Mouse (Mus musculus) thymus, postnatal 36 days (tissue): ENCODE measurements around the gene Tbrg4.

ENCODE experiments used
- DNase-seq, 2 experiments: peaks; one replicate each; pipeline ENCODE4 v3.0.0; 2022; ENCODE audit warnings: mixed read lengths in 2 of 2

Gene Tbrg4

GRCm38 (mm10) chr11:6625478-6626387 is at the start of gene Tbrg4:
TSS of gene Tbrg4 (minus strand) at chr11:6626067.
- DNase-seq, result peak; percentile 90 to 91

- DNase-seq, result no peak
Observed at GRCm38 (mm10) chr11:6675402-6675801, 49.5 kb upstream of the Tbrg4 start.

GRCm38 (mm10) chr11:6674701-6675100 is 48.8 kb upstream of the Tbrg4 start:
- no peak for DNase-seq

GRCm38 (mm10) chr11:6670826-6671225 is 45.0 kb upstream of the Tbrg4 start:
- no peak for DNase-seq

GRCm38 (mm10) chr11:6670044-6670443 is 44.2 kb upstream of the Tbrg4 start:
- DNase-seq, result no peak

GRCm38 (mm10) chr11:6669041-6669440 is 43.2 kb upstream of the Tbrg4 start:
- DNase-seq, result no peak

GRCm38 (mm10) chr11:6666634-6667033 is 40.8 kb upstream of the Tbrg4 start:
- DNase-seq, result no peak

GRCm38 (mm10) chr11:6661206-6661605 is 35.3 kb upstream of the Tbrg4 start:
- DNase-seq, result no peak

GRCm38 (mm10) chr11:6658271-6658670 is 32.4 kb upstream of the Tbrg4 start, which contains the start of gene Ramp3:
TSS of gene Ramp3 (plus strand) at chr11:6658521.
- DNase-seq, result peak; percentile 54 to 60

- DNase-seq, result peak; percentile 65 to 71
Observed at GRCm38 (mm10) chr11:6654903-6655302, 29.0 kb upstream of the Tbrg4 start.

GRCm38 (mm10) chr11:6652978-6653377 is 27.1 kb upstream of the Tbrg4 start:
- DNase-seq, result peak in 1 of 2 experiments; percentile 23

- DNase-seq, result peak; percentile 52 to 77
Observed at GRCm38 (mm10) chr11:6650519-6650918, 24.7 kb upstream of the Tbrg4 start.

- DNase-seq, result no peak
Observed at GRCm38 (mm10) chr11:6647831-6648724, 22.2 kb upstream of the Tbrg4 start.

GRCm38 (mm10) chr11:6644566-6644965 is 18.7 kb upstream of the Tbrg4 start:
- DNase-seq, result no peak

GRCm38 (mm10) chr11:6639072-6639471 is 13.2 kb upstream of the Tbrg4 start:
- DNase-seq, result no peak

GRCm38 (mm10) chr11:6638537-6638936 is 12.7 kb upstream of the Tbrg4 start, which contains the start of gene Wap:
TSS of gene Wap (minus strand) at chr11:6638637.
- no peak for DNase-seq

- DNase-seq, result peak; percentile 37
Observed at GRCm38 (mm10) chr11:6636150-6636549, 10.3 kb upstream of the Tbrg4 start.

- peak in 1 of 2 experiments; percentile 34 for DNase-seq
Observed at GRCm38 (mm10) chr11:6629655-6630054, 3.8 kb upstream of the Tbrg4 start.

GRCm38 (mm10) chr11:6628568-6628967 is 2.7 kb upstream of the Tbrg4 start:
- DNase-seq, result peak; percentile 67

GRCm38 (mm10) chr11:6627731-6628130 is 1.9 kb upstream of the Tbrg4 start:
- peak; percentile 30 to 43 for DNase-seq

GRCm38 (mm10) chr11:6626388-6626772 is 513 bp upstream of the Tbrg4 start:
- DNase-seq, result no peak

- DNase-seq, result no peak
Observed at GRCm38 (mm10) chr11:6624619-6625382, 1.1 kb downstream of the Tbrg4 start.
